Mouse (Mus musculus) lung, embryonic 16.5 days (tissue): ENCODE results near the gene Trim14. TPM values are rescaled to one million over a fixed set of nuclear protein-coding genes. Genes with fewer than 3 reads are reported as not detected.
A peak's percentile ranks its signal among the peaks of the same experiment; 100 is the strongest.

ENCODE experiments used
- ATAC-seq: fragments of 200-750 bp; cut with Nextera tagmentation; 2 replicates; pipeline ENCODE4 v1.8.0; 2017; ENCODE audit warnings: low read depth, mild to moderate bottlenecking, moderate library complexity
- H3K27ac ChIP-seq: fragments of 300-500 bp; sonication (generic); 2 replicates; pipeline ENCODE4 v1.5.1; 2014; ENCODE audit warnings: mild to moderate bottlenecking, control low read depth, low read length
- H3K27me3 ChIP-seq: fragments of 300-500 bp; sonication (generic); 2 replicates; pipeline ENCODE4 v1.6.1; 2014; ENCODE audit warnings: low read depth, low read length, mixed read lengths; ENCODE audit not compliant: control insufficient read depth, insufficient read depth
- H3K36me3 ChIP-seq: fragments of 300-500 bp; sonication (generic); 2 replicates; pipeline ENCODE4 v1.6.1; 2014; ENCODE audit warnings: low read length; ENCODE audit not compliant: control insufficient read depth, insufficient read depth
- H3K4me1 ChIP-seq: fragments of 300-500 bp; sonication (generic); replicated peaks from 2 replicates; pipeline ENCODE4 v1.6.1; 2014; ENCODE audit warnings: low read length, mixed read lengths; ENCODE audit not compliant: control insufficient read depth, insufficient read depth
- H3K4me2 ChIP-seq: fragments of 300-500 bp; sonication (generic); 2 replicates; pipeline ENCODE4 v1.6.1; 2014; ENCODE audit warnings: low read depth, low read length, control low read depth
- H3K4me3 ChIP-seq: fragments of 300-500 bp; sonication (generic); 2 replicates; pipeline ENCODE4 v1.5.1; 2014; ENCODE audit warnings: mild to moderate bottlenecking, low read length, control low read depth
- H3K9ac ChIP-seq: fragments of 300-500 bp; sonication (generic); 2 replicates; pipeline ENCODE4 v1.6.1; 2014; ENCODE audit warnings: low read length, control low read depth
- H3K9me3 ChIP-seq: fragments of 300-500 bp; sonication (generic); 2 replicates; pipeline ENCODE4 v1.6.1; 2016; ENCODE audit warnings: low read length; ENCODE audit not compliant: control insufficient read depth
- WGBS: fragments of 180-500 bp; shearing (Covaris S2); extraction: QIAGEN DNeasy Blood & Tissue Kit; methylation state at CpG from one replicate; pipeline ENCODE4 v1.1.7; 2014; 5-methylcytosine and 5-hydroxymethylcytosine counted together
- polyA plus RNA-seq: library from polyadenylated mRNA; unstranded; fragments of >200 nt; fragmentation: Nextera tagmentation; extraction: Ambion mirVana; gene quantifications from 2 replicates; pipeline ENCODE4 v1.2.1, GENCODE M21; 2015

The Trim14 gene
- polyA plus RNA-seq, 1 experiment from 2014 or later: 3.4 TPM

DNA sequence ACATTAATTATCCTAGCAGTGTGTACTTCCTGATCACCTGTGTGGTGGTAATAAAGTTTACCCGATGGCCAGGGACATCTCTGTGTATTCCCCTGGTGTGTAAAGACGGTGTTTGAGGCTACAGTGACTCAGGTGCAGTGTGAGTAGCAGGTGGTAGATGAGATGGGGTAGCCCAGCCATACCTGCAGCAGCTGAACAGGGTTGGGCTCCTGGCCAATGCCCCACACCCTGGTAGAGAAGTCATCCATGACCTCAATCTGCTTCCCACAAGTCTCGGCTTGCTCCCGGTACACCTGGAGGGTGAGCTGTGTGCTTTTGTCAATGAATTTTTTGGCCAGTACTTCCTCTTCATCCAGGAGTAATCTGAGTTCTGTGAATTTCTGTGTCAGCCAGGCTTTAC, 12.6 kb downstream of the Trim14 start:
- Histone ChIP-seq H3K9ac (no peak overlapping the region), H3K36me3 (no peaks in the 10 kb centered on the region), H3K9me3 (no peaks in the 10 kb centered on the region), H3K27ac (0 out of 2 replicates have a peak overlapping the region, but pooled peaks have one; percentile 22), H3K4me1 (no peaks in the 10 kb centered on the region; the same call in 1 of the 2 replicates), H3K4me2 (no peak overlapping the region), H3K4me3 (no peak overlapping the region), H3K27me3 (no peaks in the 10 kb centered on the region)
- no peak for ATAC-seq
- 81% methylated on average over 4 of the region's 4 CpGs for WGBS

DNA sequence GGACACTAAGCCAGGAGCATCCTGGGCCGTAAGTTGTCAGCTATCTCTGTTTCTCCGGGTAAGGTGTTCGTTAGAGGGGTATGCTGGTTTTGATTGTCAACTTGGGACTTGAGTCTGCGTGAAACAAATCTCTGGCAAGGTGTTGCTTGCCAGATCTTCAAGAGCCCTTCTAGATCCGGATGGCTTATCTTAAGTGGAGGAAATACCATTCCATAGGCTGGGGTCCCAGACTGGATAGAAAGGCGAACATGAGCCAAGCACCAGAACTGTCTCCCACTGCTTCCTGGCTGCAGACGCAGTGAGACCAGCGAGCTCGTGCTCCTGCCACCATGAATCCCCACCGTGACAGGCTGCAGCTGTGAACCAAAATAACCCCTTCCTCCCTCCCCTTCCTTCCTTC, 14.5 kb downstream of the Trim14 start:
- Histone ChIP-seq H3K36me3 (no peaks in the 10 kb centered on the region), H3K9me3 (no peaks in the 10 kb centered on the region), H3K9ac (no peak overlapping the region), H3K27ac (peak overlapping the region; percentile 61), H3K4me1 (no peaks in the 10 kb centered on the region), H3K27me3 (no peaks in the 10 kb centered on the region), H3K4me3 (no peak overlapping the region), H3K4me2 (no peak overlapping the region)
- 40% methylated on average over 10 of the region's 10 CpGs for WGBS
- ATAC-seq: peak; percentile 70

DNA sequence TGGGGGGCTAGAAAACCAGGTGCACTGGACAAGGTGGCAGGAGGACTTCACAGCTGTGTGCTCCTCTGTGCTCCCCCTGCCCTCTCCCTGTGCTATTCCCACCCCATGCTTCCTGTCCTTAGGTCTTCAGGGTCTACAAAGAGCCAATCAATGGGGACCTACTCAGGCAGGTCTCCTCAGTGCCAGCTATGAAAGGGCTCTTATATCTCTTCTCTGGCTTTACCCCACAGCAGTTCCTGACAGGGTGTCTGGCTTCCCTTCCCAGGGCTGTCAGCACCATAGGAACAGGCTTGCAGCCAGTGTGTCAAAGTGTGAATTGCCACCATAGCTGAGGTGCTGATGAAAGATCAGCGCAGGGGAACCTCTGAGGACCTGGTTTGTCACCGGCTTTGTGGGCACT, 15.4 kb downstream of the Trim14 start:
- no peak for ATAC-seq
- H3K9me3 ChIP-seq: no peaks in the 10 kb centered on the region
- no peak overlapping the region for H3K27ac ChIP-seq
- H3K36me3 ChIP-seq: no peaks in the 10 kb centered on the region
- no peaks in the 10 kb centered on the region for H3K4me1 ChIP-seq
- H3K27me3 ChIP-seq: no peaks in the 10 kb centered on the region
- 72% methylated on average over 2 of the region's 2 CpGs for WGBS
- H3K9ac ChIP-seq: no peak overlapping the region
- H3K4me2 ChIP-seq: no peak overlapping the region
- H3K4me3 ChIP-seq: no peak overlapping the region

DNA sequence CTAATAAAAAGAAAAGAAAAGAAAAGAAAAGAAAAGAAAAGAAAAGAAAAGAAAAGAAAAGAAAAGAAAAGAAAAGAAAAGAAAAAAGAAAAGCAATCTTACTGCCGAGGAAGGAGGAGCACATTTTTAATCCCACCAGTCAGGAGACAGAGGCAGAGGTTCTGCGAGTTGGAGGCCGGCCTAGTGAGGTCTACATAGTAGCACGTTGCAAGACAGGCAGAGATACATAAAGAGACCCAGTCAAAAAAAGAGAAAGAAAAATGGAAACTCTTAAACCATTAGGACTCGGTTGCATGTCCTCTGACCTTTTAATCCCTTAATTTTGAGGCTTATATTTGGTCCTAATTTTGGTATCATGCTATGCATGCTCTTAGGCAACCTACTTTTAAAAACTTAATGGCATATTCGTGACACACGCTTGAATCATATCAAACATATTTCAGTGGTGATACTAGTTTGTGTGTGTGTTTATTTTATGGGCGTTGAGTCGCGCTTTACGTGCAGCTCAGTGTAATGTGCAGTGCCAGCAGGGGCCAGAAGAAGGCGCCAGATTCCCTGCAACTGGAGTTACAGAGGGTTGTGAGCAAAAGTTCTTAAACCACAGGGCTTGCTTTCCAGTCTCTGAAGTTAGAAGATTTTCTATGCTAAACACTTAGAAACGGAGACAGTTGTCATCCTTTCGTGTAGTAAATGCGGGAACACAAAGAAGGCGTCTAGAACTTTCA, 28.0 kb downstream of the Trim14 start:
- Histone ChIP-seq H3K4me3 (peak overlapping the region; percentile 69), H3K4me2 (peak overlapping the region; percentile 99), H3K36me3 (no peaks in the 10 kb centered on the region; the same call in 1 of the 2 replicates), H3K27me3 (peaks cover 11% of the 10 kb centered on the region), H3K27ac (0 out of 2 replicates have a peak overlapping the region, but pooled peaks have one; percentile 7), H3K9me3 (no peaks in the 10 kb centered on the region), H3K4me1 (peaks cover 3% of the 10 kb centered on the region), H3K9ac (peak overlapping the region; percentile 30; the same call in 1 of the 2 replicates)
- peak; percentile 67 for ATAC-seq
- WGBS: 9% methylated on average over 16 of the region's 16 CpGs

DNA sequence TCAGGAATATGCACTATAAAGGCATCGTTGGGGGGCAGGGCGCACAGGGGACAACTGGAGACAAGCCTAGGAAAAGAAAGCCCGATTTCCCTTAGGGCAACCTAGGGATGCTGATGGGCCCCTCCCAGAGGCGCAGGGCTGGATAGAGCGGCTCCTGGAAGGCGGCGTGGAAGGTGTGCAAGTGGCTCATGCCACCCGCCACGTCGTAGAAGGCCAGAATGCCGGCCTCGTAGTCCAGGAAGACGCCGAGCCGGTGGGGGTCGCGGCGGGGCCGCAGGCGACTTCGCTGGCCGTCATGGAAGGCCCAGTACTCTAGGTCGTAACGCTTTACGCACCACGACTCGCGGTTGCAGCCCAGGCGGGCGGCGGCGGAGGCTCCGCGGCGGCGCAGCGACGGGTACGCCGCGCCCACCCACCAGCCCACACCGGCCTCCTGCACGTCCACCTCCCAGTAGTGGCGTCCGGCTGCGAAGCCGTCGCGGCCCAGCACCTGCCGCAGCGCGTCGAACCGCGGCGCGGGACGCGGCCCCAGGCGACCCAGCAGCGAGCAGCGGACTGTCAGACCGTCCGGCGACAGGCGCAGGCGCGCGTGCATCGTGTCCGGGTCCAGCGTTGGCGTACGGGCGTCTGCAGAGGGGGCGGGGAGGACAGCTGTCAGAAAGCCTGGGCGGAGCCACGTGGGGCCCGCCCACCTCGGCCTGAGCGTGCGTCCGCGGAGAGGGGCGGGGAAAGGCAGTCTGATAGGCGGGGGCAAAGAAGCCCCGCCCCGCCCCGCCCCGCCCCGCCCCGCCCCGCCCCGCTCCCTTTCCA, 28.9 kb downstream of the Trim14 start:
- no peaks in the 10 kb centered on the region for H3K9me3 ChIP-seq
- peak overlapping the region; percentile 99 for H3K4me2 ChIP-seq
- H3K36me3 ChIP-seq: no peaks in the 10 kb centered on the region; the same call in 1 of the 2 replicates
- H3K27ac ChIP-seq: no peak overlapping the region
- peak overlapping the region; percentile 69 for H3K4me3 ChIP-seq
- under 1% methylated on average over 78 of the region's 94 CpGs for WGBS
- peaks cover 3% of the 10 kb centered on the region for H3K4me1 ChIP-seq
- peak; percentile 98 for ATAC-seq
- H3K9ac ChIP-seq: peak overlapping the region; percentile 68
- peaks cover 11% of the 10 kb centered on the region for H3K27me3 ChIP-seq

DNA sequence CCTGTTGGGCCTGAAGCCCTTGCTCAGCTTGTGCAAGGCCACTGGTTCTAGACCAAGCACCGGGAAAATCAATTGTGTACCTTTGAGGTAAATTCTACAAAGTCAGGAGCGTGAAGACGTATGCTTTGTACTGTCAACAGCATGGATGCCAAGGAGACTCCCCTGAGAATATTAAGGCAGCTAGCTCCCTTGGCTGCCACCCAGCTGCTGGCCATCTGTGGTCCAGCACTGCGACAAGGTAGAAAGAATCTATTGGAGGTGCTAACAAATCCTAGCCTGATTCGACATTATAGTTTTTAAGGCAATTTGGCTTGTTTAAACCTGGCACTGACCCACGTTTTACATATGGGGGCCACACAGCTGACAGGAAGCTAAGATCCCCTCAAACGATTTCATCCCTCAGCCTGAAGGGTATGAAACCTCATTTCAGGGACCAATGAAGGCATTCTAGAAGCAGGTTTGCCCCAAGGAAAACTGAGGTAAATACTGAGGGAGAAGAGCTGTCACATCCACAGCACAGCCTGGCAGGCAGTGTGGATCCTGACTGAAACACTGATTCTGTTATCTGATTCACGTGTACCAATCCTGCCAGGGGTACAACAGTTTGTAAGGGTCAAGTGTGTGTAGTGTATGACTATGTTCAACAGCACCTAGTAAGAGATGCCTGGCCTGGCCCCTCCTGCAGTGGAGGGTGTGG, 30.4 kb downstream of the Trim14 start:
- Histone ChIP-seq H3K9me3 (no peaks in the 10 kb centered on the region), H3K9ac (no peak overlapping the region), H3K4me1 (peaks cover 3% of the 10 kb centered on the region), H3K27ac (no peak overlapping the region), H3K4me2 (no peak overlapping the region), H3K4me3 (no peak overlapping the region), H3K27me3 (peaks cover 11% of the 10 kb centered on the region), H3K36me3 (peaks cover 4% of the 10 kb centered on the region)
- 63% methylated on average over 8 of the region's 8 CpGs for WGBS
- no peak for ATAC-seq

DNA sequence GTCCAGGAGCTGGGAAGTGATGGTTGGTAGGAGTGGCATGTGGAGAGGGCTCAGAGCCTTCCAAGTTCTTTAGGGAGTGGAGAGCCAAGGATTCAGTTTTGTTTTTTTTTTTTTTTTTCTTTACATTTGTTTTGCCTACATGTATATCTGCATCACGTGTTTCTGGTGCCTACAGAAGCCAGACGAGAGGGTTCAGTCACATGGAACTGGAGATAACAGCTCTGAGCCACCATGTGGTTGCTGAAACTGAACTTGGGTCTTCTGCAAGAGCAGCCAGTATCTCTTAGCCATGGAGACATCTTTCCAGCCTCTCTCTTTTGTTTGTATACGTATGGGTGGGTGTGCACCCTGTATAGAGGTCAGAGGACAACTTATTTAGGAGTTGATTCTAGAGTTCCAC, 32.1 kb downstream of the Trim14 start:
- H3K27ac ChIP-seq: no peak overlapping the region
- 72% methylated on average over 3 of the region's 3 CpGs for WGBS
- ATAC-seq: no peak

DNA sequence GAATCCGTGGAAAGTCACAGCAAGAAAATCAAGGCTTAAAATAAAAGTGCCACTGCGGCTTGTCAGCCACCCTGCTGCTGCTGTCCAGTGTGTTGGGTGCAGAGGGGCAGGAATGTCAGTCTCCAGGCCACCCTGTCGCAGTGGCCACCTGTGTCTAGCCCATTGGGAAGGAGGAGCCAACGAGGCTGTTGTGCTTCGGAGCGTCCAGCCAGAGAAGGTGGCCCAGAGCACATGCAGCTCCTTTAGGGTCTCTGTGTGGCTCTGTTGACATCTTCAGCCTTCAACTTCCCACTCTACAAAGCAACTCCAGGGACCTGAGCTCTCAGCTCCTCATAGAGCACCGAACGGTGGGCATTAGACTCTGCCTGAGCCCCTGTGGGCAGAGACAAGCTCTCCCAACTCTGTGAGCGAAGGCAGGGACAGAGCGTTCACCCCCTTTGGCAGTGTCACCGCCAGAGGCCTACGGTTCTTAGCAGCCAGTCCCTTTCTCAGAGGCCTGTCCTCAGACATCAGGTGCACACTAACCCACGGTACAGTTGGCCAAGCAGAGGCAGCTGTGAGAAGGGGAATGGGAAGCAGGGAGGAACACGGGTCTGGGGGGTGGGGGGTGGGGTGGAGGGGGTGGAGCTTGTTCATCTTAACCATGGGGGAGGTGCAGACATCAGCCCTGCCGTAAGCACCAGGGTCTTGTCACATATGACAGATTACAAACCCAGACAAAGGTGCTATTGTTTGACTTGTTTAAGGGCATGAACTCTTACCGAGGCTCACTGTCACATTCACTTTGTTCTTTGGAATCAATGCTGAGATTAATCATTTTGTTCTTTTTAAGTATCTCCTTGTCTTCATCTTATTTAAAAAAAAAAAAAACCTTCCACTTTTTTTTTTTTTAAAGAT, 33.1 kb downstream of the Trim14 start:
- peaks cover 11% of the 10 kb centered on the region for H3K27me3 ChIP-seq
- H3K36me3 ChIP-seq: peaks cover 9% of the 10 kb centered on the region
- H3K9me3 ChIP-seq: no peaks in the 10 kb centered on the region
- 64% methylated on average over 16 of the region's 16 CpGs for WGBS
- peaks cover 3% of the 10 kb centered on the region for H3K4me1 ChIP-seq
- no peak overlapping the region for H3K4me2 ChIP-seq
- ATAC-seq: no peak
- H3K9ac ChIP-seq: no peak overlapping the region
- H3K4me3 ChIP-seq: no peak overlapping the region
- no peak overlapping the region for H3K27ac ChIP-seq

More for the DNA sequence above, 32.1 kb downstream of the Trim14 start:
- Histone ChIP-seq H3K4me2 (no peak overlapping the region), H3K9me3 (no peaks in the 10 kb centered on the region), H3K27me3 (peaks cover 11% of the 10 kb centered on the region), H3K36me3 (peaks cover 9% of the 10 kb centered on the region), H3K4me3 (no peak overlapping the region), H3K9ac (no peak overlapping the region), H3K4me1 (peaks cover 3% of the 10 kb centered on the region)
